Comparison of ENCODE assay signal across 11 mouse cellular contexts in genomic region chr11:118773076-118773583, GRCm38 (mm10).
A peak's percentile ranks its signal among the peaks of the same experiment; 100 is the strongest.
DNase-seq lines count a peak whose midpoint lies in the region; ATAC-seq and TF ChIP-seq lines count a peak whose summit lies in the region.
"Had no signal": no experiment of that assay in that cellular context is flagged by ENCODE, and none has a peak within 500 bp of the region (broad histone marks: within the 10 kb centered on the region; RNA-seq: fewer than 3 reads in every experiment).

No protein-coding gene starts in this region.

- no peak overlapping the region for H3K4me2 ChIP-seq in forebrain, embryonic 11.5 days (ENCODE audit: low read depth, low read length, severe bottlenecking)
- H3K4me2 ChIP-seq in hindbrain, embryonic 13.5 days = no peak overlapping the region
- H3K4me2 ChIP-seq in midbrain, postnatal 0 days (ENCODE audit: low read depth, low read length, poor library complexity, severe bottlenecking) = no peak overlapping the region

- no peak for TF ChIP-seq CTCF in left cerebral cortex, adult 2 months (IDR thresholded peaks at IDR 0.05)
- peak; percentile 20; the same call in 1 of the 2 replicates for TF ChIP-seq CTCF in midbrain, postnatal 0 days (IDR thresholded peaks at IDR 0.05)

- H3K27me3 ChIP-seq in forebrain, embryonic 10.5 days (ENCODE audit: poor library complexity, severe bottlenecking) = no peaks in the 10 kb centered on the region
- no peaks in the 10 kb centered on the region for H3K27me3 ChIP-seq in forebrain, embryonic 11.5 days (ENCODE audit: control insufficient read depth, insufficient read depth, low read length)
- no peaks in the 10 kb centered on the region for H3K27me3 ChIP-seq in hindbrain, embryonic 13.5 days
- no peaks in the 10 kb centered on the region for H3K27me3 ChIP-seq in midbrain, postnatal 0 days (ENCODE audit: insufficient read depth, low read length)
- H3K27me3 ChIP-seq in embryonic facial prominence, embryonic 10.5 days (replicated peaks; ENCODE audit: low read depth, poor library complexity, severe bottlenecking) = 0 out of 2 replicates have a peak, but pooled peaks cover 4% of the 10 kb centered on the region

- no peaks in the 10 kb centered on the region for H3K9me3 ChIP-seq in forebrain, embryonic 10.5 days
- H3K9me3 ChIP-seq in forebrain, embryonic 11.5 days (ENCODE audit: control insufficient read depth, low read length) = no peaks in the 10 kb centered on the region
- H3K9me3 ChIP-seq in hindbrain, embryonic 13.5 days = no peaks in the 10 kb centered on the region
- no peaks in the 10 kb centered on the region for H3K9me3 ChIP-seq in midbrain, postnatal 0 days (ENCODE audit: low read length)
- H3K9me3 ChIP-seq in embryonic facial prominence, embryonic 10.5 days = no peaks in the 10 kb centered on the region

- 0 out of 2 replicates have a peak overlapping the region, but pooled peaks have one; percentile 40 for H3K27ac ChIP-seq in forebrain, embryonic 10.5 days
- H3K27ac ChIP-seq in forebrain, embryonic 11.5 days (ENCODE audit: low read depth, low read length) = no peak overlapping the region
- peak overlapping the region; percentile 92 for H3K27ac ChIP-seq in left cerebral cortex, adult 2 months
- H3K27ac ChIP-seq in hindbrain, embryonic 13.5 days = peak overlapping the region; percentile 89
- peak overlapping the region; percentile 19; the same call in 1 of the 2 replicates for H3K27ac ChIP-seq in midbrain, postnatal 0 days (ENCODE audit: low read depth, low read length)
- no peak overlapping the region for H3K27ac ChIP-seq in embryonic facial prominence, embryonic 10.5 days (replicated peaks)

- WGBS in forebrain, embryonic 10.5 days = 66% methylated on average over 12 of the region's 12 CpGs
- 70% methylated on average over 12 of the region's 12 CpGs for WGBS in forebrain, embryonic 11.5 days
- WGBS in hindbrain, embryonic 13.5 days = 38% methylated on average over 12 of the region's 12 CpGs
- 40% methylated on average over 12 of the region's 12 CpGs for WGBS in midbrain, postnatal 0 days
- 68% methylated on average over 12 of the region's 12 CpGs for WGBS in embryonic facial prominence, embryonic 10.5 days

- intact Hi-C loops in left cerebral cortex, adult 2 months (cut with DNase I) = no loop called here

- H3K4me1 ChIP-seq in forebrain, embryonic 10.5 days = peaks cover 23% of the 10 kb centered on the region
- peaks cover 2% of the 10 kb centered on the region; the same call in 1 of the 2 replicates for H3K4me1 ChIP-seq in forebrain, embryonic 11.5 days (replicated peaks; ENCODE audit: control insufficient read depth, insufficient read depth, low read length)
- H3K4me1 ChIP-seq in hindbrain, embryonic 13.5 days (replicated peaks) = peaks cover 83% of the 10 kb centered on the region
- H3K4me1 ChIP-seq in midbrain, postnatal 0 days (ENCODE audit: insufficient read depth, low read length) = peaks cover 16% of the 10 kb centered on the region; the same call in 1 of the 2 replicates
- peaks cover 16% of the 10 kb centered on the region for H3K4me1 ChIP-seq in embryonic facial prominence, embryonic 10.5 days

- ATAC-seq in forebrain, embryonic 11.5 days (replicated peaks; ENCODE audit: low FRiP score) = no peak
- no peak for ATAC-seq in hindbrain, embryonic 13.5 days (ENCODE audit: low FRiP score)
- no peak for ATAC-seq in midbrain, postnatal 0 days (ENCODE audit: low FRiP score)
- ATAC-seq: intestine, postnatal 0 days had no signal

- no peak overlapping the region for H3K4me3 ChIP-seq in forebrain, embryonic 10.5 days
- no peak overlapping the region for H3K4me3 ChIP-seq in forebrain, embryonic 11.5 days (ENCODE audit: low read depth, low read length)
- no peak overlapping the region for H3K4me3 ChIP-seq in left cerebral cortex, adult 2 months
- no peak overlapping the region for H3K4me3 ChIP-seq in hindbrain, embryonic 13.5 days
- H3K4me3 ChIP-seq in midbrain, postnatal 0 days (ENCODE audit: low read depth, low read length) = no peak overlapping the region
- H3K4me3 ChIP-seq in embryonic facial prominence, embryonic 10.5 days = no peak overlapping the region

- no peak overlapping the region for H3K9ac ChIP-seq in forebrain, embryonic 11.5 days (ENCODE audit: low read length)
- 0 out of 2 replicates have a peak overlapping the region, but pooled peaks have one; percentile 43 for H3K9ac ChIP-seq in hindbrain, embryonic 13.5 days
- H3K9ac ChIP-seq in midbrain, postnatal 0 days (replicated peaks; ENCODE audit: low read length, poor library complexity, severe bottlenecking) = no peak overlapping the region

- DNase-seq in forebrain, embryonic 10.5 days (ENCODE audit: extremely low spot score, low spot score) = no peak
- no peak for DNase-seq in forebrain, embryonic 11.5 days (ENCODE audit: low spot score)
- peak; percentile 39 to 42 for DNase-seq in left cerebral cortex, adult 2 months (ENCODE audit: extremely low spot score in 1 of 2, low spot score in 2 of 2)
- DNase-seq in left cerebral cortex, adult 8-10 months (ENCODE audit: low spot score in 2 of 2) = no peak
- DNase-seq in midbrain, postnatal 0 days (ENCODE audit: low spot score) = no peak
- DNase-seq in adrenal gland, postnatal 14 days = no peak
- no peak for DNase-seq in embryonic facial prominence, embryonic 10.5 days (ENCODE audit: low spot score)
- DNase-seq: kidney, postnatal 14 days; lung, postnatal 36 days had no signal

- H3K36me3 ChIP-seq in forebrain, embryonic 10.5 days (replicated peaks) = no peaks in the 10 kb centered on the region
- H3K36me3 ChIP-seq in forebrain, embryonic 11.5 days (ENCODE audit: control insufficient read depth, insufficient read depth, low read length) = no peaks in the 10 kb centered on the region
- H3K36me3 ChIP-seq in hindbrain, embryonic 13.5 days = no peaks in the 10 kb centered on the region
- no peaks in the 10 kb centered on the region for H3K36me3 ChIP-seq in midbrain, postnatal 0 days (ENCODE audit: insufficient read depth, low read length)
- H3K36me3 ChIP-seq in embryonic facial prominence, embryonic 10.5 days (replicated peaks) = no peaks in the 10 kb centered on the region

Comparison
In these comparisons a context has a peak if more than half of its experiments do, and no peak if none do; other contexts are left out.
1. DNase-seq: peak in left cerebral cortex, adult 2 months (2 of 2); none in forebrain, embryonic 10.5 days (single experiment), forebrain, embryonic 11.5 days (single experiment), left cerebral cortex, adult 8-10 months (0 of 2), midbrain, postnatal 0 days (single experiment), adrenal gland, postnatal 14 days (single experiment) and embryonic facial prominence, embryonic 10.5 days (single experiment).
2. H3K27ac ChIP-seq: peak in forebrain, embryonic 10.5 days (single experiment), left cerebral cortex, adult 2 months (single experiment), hindbrain, embryonic 13.5 days (single experiment) and midbrain, postnatal 0 days (single experiment); none in forebrain, embryonic 11.5 days (single experiment) and embryonic facial prominence, embryonic 10.5 days (single experiment).